Mouse (Mus musculus) hindbrain, postnatal 0 days (tissue): ENCODE data around the gene Kcnip1. TPM values are rescaled to one million over a fixed set of nuclear protein-coding genes. Genes with fewer than 3 reads are reported as not detected.

Experiments used
- ATAC-seq: fragments of 200-750 bp; cut with Nextera tagmentation; 2 replicates; pipeline ENCODE4 v1.8.0; 2017; ENCODE audit warnings: mild to moderate bottlenecking, moderate TSS enrichment, moderate library complexity
- DNase-seq: peaks from one replicate; pipeline ENCODE4 v3.0.0-alpha.2; 2015; ENCODE audit warnings: low spot score
- H3K27ac ChIP-seq: fragments of 300-500 bp; sonication (generic); 2 replicates; pipeline ENCODE4 v1.5.1; 2014; ENCODE audit warnings: mild to moderate bottlenecking
- H3K27me3 ChIP-seq: fragments of 300-500 bp; sonication (generic); 2 replicates; pipeline ENCODE4 v1.6.1; 2014; ENCODE audit warnings: low read length, mixed read lengths; ENCODE audit not compliant: insufficient read depth
- H3K36me3 ChIP-seq: fragments of 300-500 bp; sonication (generic); 2 replicates; pipeline ENCODE4 v1.6.1; 2014; ENCODE audit warnings: low read length, mixed read lengths; ENCODE audit not compliant: insufficient read depth
- H3K4me1 ChIP-seq: fragments of 300-500 bp; sonication (generic); 2 replicates; pipeline ENCODE4 v1.6.1; 2014; ENCODE audit warnings: antibody characterized with exemption, low read length, mixed read lengths; ENCODE audit not compliant: insufficient read depth
- H3K4me2 ChIP-seq: fragments of 300-500 bp; sonication (generic); 2 replicates; pipeline ENCODE4 v1.6.1; 2014; ENCODE audit warnings: low read depth, mild to moderate bottlenecking, low read length, moderate library complexity, mixed read lengths
- H3K4me3 ChIP-seq: fragments of 300-500 bp; sonication (generic); 2 replicates; pipeline ENCODE4 v1.5.1; 2014; ENCODE audit warnings: low read length
- H3K9ac ChIP-seq: fragments of 300-500 bp; sonication (generic); replicated peaks from 2 replicates; pipeline ENCODE4 v1.6.1; 2014; ENCODE audit warnings: mild to moderate bottlenecking, low read length, moderate library complexity, mixed read lengths
- H3K9me3 ChIP-seq: fragments of 300-500 bp; sonication (generic); 2 replicates; pipeline ENCODE4 v1.6.1; 2016; ENCODE audit warnings: low read length, mixed read lengths
- CTCF ChIP-seq: IDR thresholded peaks from 2 replicates; pipeline ENCODE4 v1.5.1; 2016; ENCODE audit warnings: antibody characterized with exemption, control low read depth, low read depth
- WGBS: fragments of 180-500 bp; shearing (Covaris S2); extraction: QIAGEN DNeasy Blood & Tissue Kit; methylation state at CpG from one replicate; pipeline ENCODE4 v1.1.7; 2014; 5-methylcytosine and 5-hydroxymethylcytosine counted together
- polyA plus RNA-seq: library from polyadenylated mRNA; unstranded; fragments of >200 nt; fragmentation: Nextera tagmentation; extraction: Ambion mirVana; gene quantifications from 2 replicates; pipeline ENCODE4 v1.2.1, GENCODE M21; 2015
- total RNA-seq: library from RNA; depleted of rRNA; stranded (reverse); fragments of >200 nt; gene quantifications from 2 replicates; pipeline ENCODE4 v1.2.3, GENCODE M21; 2014

Kcnip1 gene
- total and polyA plus RNA-seq, 2 experiments from 2014 or later, result 66.8 to 132 TPM

DNA sequence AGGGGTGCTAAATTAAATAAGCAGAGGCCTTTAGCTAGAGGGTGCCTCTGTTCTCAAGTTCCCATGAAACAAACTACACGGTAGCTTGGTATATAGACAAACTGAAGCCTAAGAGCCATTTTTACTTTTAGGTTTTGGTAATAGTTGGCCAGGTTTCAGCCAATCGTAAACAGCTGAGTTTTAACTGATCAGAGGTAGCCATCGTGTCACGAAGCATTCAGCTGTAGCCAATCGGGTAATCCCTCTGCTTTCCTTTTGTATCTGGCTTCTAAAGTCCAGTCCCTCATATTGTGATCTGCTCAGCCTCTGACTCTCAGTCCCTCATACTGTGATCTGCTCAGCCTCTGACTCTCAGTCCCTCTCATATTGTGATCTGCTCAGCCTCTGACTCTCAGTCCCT lies 36.7 kb upstream of the Kcnip1 start:
- Histone ChIP-seq H3K36me3 (no peaks in the 10 kb centered on the region), H3K4me3 (no peak overlapping the region), H3K4me1 (no peaks in the 10 kb centered on the region), H3K4me2 (no peak overlapping the region), H3K27ac (no peak overlapping the region), H3K27me3 (no peaks in the 10 kb centered on the region), H3K9ac (no peak overlapping the region), H3K9me3 (no peaks in the 10 kb centered on the region)
- no peak for TF ChIP-seq CTCF
- WGBS, result 55% methylated on average over 5 of the region's 5 CpGs
- no peak for ATAC-seq
- DNase-seq, result no peak

DNA sequence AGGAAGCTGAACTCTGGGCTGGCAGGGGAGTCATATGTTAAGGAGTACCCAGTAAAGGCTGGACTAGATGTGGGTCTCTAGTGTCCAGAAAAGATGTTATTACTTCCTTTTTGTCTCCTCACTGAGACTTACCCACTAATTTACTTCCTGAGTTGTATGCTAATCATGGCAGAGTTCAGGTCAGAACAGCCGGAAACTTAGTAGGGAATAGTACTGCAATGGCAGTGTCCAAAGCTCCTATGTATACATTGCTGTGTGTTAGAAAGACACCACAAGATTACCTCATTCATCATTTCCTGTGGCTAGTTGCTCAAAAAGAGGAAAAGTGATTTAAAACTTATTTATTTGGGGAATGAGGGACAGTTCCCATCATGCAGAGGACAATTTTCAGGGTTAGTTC lies 32.1 kb upstream of the Kcnip1 start:
- ATAC-seq (no peak), DNase-seq (no peak)
- no peaks in the 10 kb centered on the region for H3K27me3 ChIP-seq
- no peaks in the 10 kb centered on the region for H3K36me3 ChIP-seq
- H3K4me1 ChIP-seq, result no peaks in the 10 kb centered on the region
- H3K9ac ChIP-seq, result no peak overlapping the region
- H3K27ac ChIP-seq, result no peak overlapping the region
- WGBS, result 93% methylated on average over 1 of the region's 1 CpGs
- H3K4me3 ChIP-seq, result no peak overlapping the region
- H3K4me2 ChIP-seq, result no peak overlapping the region
- H3K9me3 ChIP-seq, result no peaks in the 10 kb centered on the region
- TF ChIP-seq CTCF, result no peak

DNA sequence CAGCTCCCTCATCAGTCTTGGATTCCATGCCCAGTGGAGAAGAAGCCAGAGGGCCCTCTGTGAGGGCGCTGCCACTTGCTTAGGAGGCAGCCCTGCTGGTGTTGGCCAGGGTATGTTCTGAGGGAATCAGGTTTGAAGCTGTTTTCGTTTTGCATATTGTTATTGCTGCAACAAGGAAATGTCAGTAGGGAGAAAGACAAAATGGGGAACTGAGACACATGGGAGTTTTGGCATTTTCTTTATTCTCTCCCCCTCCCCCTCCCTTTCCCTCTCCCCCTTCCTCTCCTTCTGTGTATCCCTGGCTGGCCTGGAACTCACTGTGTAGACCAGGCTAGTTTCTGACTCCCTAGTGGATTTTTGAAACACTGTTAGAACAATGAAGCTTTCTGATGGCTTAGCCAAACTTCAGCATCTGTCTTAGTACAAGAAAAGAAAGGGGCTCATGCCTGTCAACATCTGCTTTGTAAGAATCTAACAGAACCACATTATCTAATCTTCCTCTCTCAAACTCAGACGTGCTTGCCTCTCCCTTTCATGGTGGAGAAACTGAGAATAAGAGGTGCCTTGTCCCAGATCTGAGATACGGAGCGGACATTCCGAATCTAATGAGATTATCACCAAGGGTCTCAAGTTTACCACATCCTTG lies 19.2 kb upstream of the Kcnip1 start:
- Histone ChIP-seq H3K27me3 (no peaks in the 10 kb centered on the region), H3K9ac (no peak overlapping the region), H3K36me3 (no peaks in the 10 kb centered on the region), H3K4me3 (no peak overlapping the region), H3K4me1 (no peaks in the 10 kb centered on the region), H3K4me2 (no peak overlapping the region), H3K9me3 (no peaks in the 10 kb centered on the region), H3K27ac (no peak overlapping the region)
- 74% methylated on average over 6 of the region's 6 CpGs for WGBS
- no peak for DNase-seq
- TF ChIP-seq CTCF, result no peak
- no peak for ATAC-seq

DNA sequence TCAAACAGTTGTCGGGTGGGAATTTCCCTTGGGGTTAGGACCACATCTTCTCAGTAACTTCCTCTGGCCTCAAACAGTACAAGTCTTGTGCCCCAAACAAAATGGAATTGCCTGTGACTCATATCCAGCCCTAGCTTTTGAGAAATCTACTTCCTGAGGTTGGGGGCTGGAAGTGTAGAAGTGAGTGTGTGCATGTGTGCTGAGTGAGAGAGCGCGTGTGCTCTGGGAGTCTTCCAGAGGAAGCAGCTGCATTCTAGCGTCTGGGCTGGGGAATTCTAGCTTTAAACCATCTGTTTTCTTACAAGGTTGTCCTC lies 17.9 kb upstream of the Kcnip1 start:
- Histone ChIP-seq H3K9ac (no peak overlapping the region), H3K27ac (no peak overlapping the region), H3K4me2 (no peak overlapping the region), H3K27me3 (no peaks in the 10 kb centered on the region), H3K4me3 (no peak overlapping the region), H3K4me1 (no peaks in the 10 kb centered on the region), H3K9me3 (no peaks in the 10 kb centered on the region), H3K36me3 (no peaks in the 10 kb centered on the region)
- no peak for DNase-seq
- no peak for ATAC-seq
- 68% methylated on average over 4 of the region's 4 CpGs for WGBS
- TF ChIP-seq CTCF, result no peak

DNA sequence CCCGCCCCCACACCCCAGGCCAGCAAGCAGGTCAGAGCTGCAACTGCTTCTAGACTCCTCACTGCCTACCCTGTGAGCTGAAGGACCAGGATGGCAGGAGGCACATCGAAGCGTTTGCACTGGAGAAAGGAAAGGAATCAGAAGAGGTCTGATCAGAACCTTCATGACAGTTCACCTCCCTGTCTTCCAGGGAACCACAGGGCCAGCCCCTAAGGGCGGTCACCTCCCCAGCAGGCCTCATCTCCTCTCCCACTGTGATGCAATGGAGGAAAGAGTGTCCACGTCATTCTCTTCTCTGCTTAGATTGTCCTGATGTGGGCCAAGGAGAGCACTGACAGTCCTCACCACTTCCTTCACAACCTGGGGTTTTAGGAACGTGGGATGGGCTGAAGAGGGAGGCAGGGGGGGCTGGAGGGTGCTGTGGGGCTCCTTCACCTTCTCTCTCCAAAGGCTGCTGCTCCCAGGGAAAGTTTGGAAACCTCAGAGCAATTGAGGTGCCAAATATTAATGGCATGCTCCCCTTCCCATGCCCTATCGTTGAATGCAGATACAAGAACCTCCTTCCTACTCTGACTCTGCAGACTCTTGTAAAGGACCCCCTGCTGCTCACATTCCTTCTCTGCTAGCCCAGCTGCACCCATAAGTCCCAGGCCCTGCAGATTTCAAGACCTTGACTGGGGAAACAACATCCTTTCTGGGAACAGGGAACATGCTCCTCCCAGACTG lies 17.3 kb upstream of the Kcnip1 start:
- no peaks in the 10 kb centered on the region for H3K9me3 ChIP-seq
- 81% methylated on average over 7 of the region's 7 CpGs for WGBS
- H3K9ac ChIP-seq, result no peak overlapping the region
- ATAC-seq, result no peak
- H3K36me3 ChIP-seq, result no peaks in the 10 kb centered on the region
- no peaks in the 10 kb centered on the region for H3K27me3 ChIP-seq
- H3K27ac ChIP-seq, result peak overlapping the region; percentile 7; the same call in 1 of the 2 replicates
- H3K4me3 ChIP-seq, result no peak overlapping the region
- no peak for DNase-seq
- H3K4me2 ChIP-seq, result no peak overlapping the region
- no peak for TF ChIP-seq CTCF
- H3K4me1 ChIP-seq, result no peaks in the 10 kb centered on the region

DNA sequence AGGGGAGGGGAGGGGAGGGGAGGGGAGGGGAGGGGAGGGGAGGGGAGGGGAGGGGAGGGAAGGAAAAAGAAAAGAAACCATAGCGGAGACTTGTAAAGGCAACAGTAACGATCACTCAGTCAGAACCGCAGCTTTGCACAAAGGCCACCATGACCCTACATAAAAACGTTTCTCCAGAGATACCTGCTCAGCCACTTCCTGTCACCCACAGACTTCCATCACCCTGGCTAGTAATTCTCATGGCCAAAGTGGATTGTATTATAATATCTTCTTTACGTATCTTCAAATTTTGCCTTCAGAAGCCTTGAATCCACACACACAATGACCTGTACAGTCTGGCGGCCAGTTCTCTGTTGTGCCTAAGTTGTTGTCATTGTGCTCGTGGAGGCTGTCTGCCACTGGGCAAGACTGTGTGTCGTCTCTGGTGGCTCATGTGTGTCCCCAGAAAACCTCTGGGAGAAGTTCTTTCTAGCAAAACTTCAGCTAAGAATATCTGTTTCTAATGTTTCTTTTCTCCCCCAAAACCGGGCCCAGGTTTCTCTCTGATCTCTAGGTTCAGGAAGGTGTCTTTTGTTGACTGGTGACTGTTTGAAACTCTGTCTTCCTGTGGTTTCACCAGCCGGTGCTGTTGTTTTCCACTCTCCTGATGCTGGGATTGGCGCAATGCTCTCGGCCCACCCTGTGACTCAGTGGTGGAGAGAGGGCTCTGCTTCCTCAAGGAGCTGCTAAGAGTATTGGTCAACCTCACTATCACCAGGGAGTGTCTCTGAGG lies 16.6 kb upstream of the Kcnip1 start:
- WGBS, result 71% methylated on average over 12 of the region's 12 CpGs
- Histone ChIP-seq H3K9me3 (no peaks in the 10 kb centered on the region), H3K4me3 (no peak overlapping the region), H3K36me3 (no peaks in the 10 kb centered on the region), H3K27ac (no peak overlapping the region), H3K4me2 (no peak overlapping the region), H3K9ac (no peak overlapping the region), H3K27me3 (no peaks in the 10 kb centered on the region), H3K4me1 (no peaks in the 10 kb centered on the region)
- no peak for TF ChIP-seq CTCF
- ATAC-seq, result no peak
- DNase-seq, result no peak
